Mouse (Mus musculus): ENCODE data around the gene Ptprf. TPM values are rescaled to one million over a fixed set of nuclear protein-coding genes. Genes with fewer than 3 reads are reported as not detected.

The Ptprf gene
- total RNA-seq, 2 experiments from 2014 or later = 7.5 to 9.2 TPM

GRCm38 (mm10) chr4:118261291-118261690 lies 29.9 kb downstream of the Ptprf start:
- DNase-seq = no peak
- intact Hi-C loops (cut with DNase I) = no loop called here

GRCm38 (mm10) chr4:118260551-118261267 lies 30.5 kb downstream of the Ptprf start:
- intact Hi-C loops (cut with DNase I) = no loop called here
- DNase-seq = peak; percentile 46 to 54

- intact Hi-C loops (cut with DNase I) = no loop called here
- no peak for DNase-seq
Observed at GRCm38 (mm10) chr4:118259782-118260463, 31.3 kb downstream of the Ptprf start.

GRCm38 (mm10) chr4:118257977-118258376 lies 33.2 kb downstream of the Ptprf start:
- no peak for DNase-seq
- intact Hi-C loops (cut with DNase I) = no loop called here

- no peak for DNase-seq
- intact Hi-C loops (cut with DNase I) = no loop called here
Observed at GRCm38 (mm10) chr4:118257416-118257815, 33.8 kb downstream of the Ptprf start.

GRCm38 (mm10) chr4:118256217-118256616 lies 35.0 kb downstream of the Ptprf start:
- intact Hi-C loops (cut with DNase I) = no loop called here
- DNase-seq = no peak

- no peak for DNase-seq
- intact Hi-C loops (cut with DNase I) = no loop called here
Observed at GRCm38 (mm10) chr4:118254953-118255352, 36.3 kb downstream of the Ptprf start.

- no peak for DNase-seq
- intact Hi-C loops (cut with DNase I) = no loop called here
Observed at GRCm38 (mm10) chr4:118247323-118247722, 43.9 kb downstream of the Ptprf start.

GRCm38 (mm10) chr4:118245847-118246246 lies 45.4 kb downstream of the Ptprf start:
- intact Hi-C loops (cut with DNase I) = no loop called here
- DNase-seq = no peak

GRCm38 (mm10) chr4:118243791-118244190 lies 47.4 kb downstream of the Ptprf start:
- intact Hi-C loops (cut with DNase I) = no loop called here
- DNase-seq = no peak

GRCm38 (mm10) chr4:118243298-118243697 lies 47.9 kb downstream of the Ptprf start:
- no peak for DNase-seq

GRCm38 (mm10) chr4:118239960-118240689 lies 51.1 kb downstream of the Ptprf start:
- no peak for DNase-seq
- intact Hi-C loops (cut with DNase I) = no loop called here

More at GRCm38 (mm10) chr4:118243298-118243697, 47.9 kb downstream of the Ptprf start:
- intact Hi-C loops (cut with DNase I) = no loop called here

GRCm38 (mm10) chr4:118238666-118239065 lies 52.5 kb downstream of the Ptprf start:
- intact Hi-C loops (cut with DNase I) = no loop called here
- no peak for DNase-seq

GRCm38 (mm10) chr4:118236871-118237270 lies 54.3 kb downstream of the Ptprf start:
- DNase-seq = no peak
- intact Hi-C loops (cut with DNase I) = no loop called here

- intact Hi-C loops (cut with DNase I) = no loop called here
- DNase-seq = no peak
Observed at GRCm38 (mm10) chr4:118234711-118235388, 56.4 kb downstream of the Ptprf start.

GRCm38 (mm10) chr4:118233886-118234285 lies 57.3 kb downstream of the Ptprf start:
- intact Hi-C loops (cut with DNase I) = no loop called here
- no peak for DNase-seq

GRCm38 (mm10) chr4:118231861-118232260 lies 59.3 kb downstream of the Ptprf start:
- intact Hi-C loops (cut with DNase I) = no loop called here
- DNase-seq = no peak

- intact Hi-C loops (cut with DNase I) = no loop called here
- DNase-seq = no peak
Observed at GRCm38 (mm10) chr4:118229035-118229770, 62.0 kb downstream of the Ptprf start.

GRCm38 (mm10) chr4:118227398-118227797 lies 63.8 kb downstream of the Ptprf start:
- intact Hi-C loops (cut with DNase I) = no loop called here

GRCm38 (mm10) chr4:118221261-118221660 lies 69.9 kb downstream of the Ptprf start:
- intact Hi-C loops (cut with DNase I) = no loop called here
- no peak for DNase-seq

More at GRCm38 (mm10) chr4:118227398-118227797, 63.8 kb downstream of the Ptprf start:
- no peak for DNase-seq
